Mouse (Mus musculus) heart, embryonic 13.5 days (tissue): ENCODE measurements at regions not wholly inside any gene's neighbourhood (a gene's known extent, or its start where the extent isn't known, plus 50 kb on each side); places are given as distances from the start of the nearest gene placed in this dataset.

Experiments
- ATAC-seq: fragments of 200-750 bp; cut with Nextera tagmentation; 2 replicates; pipeline ENCODE4 v1.8.0; 2017; ENCODE audit warnings: moderate TSS enrichment; ENCODE audit not compliant: insufficient number of reproducible peaks, low FRiP score, low TSS enrichment; ENCODE audit errors: extremely low read depth
- H3K27ac ChIP-seq: fragments of 300-500 bp; sonication (generic); replicated peaks from 2 replicates; pipeline ENCODE4 v1.5.1; 2015; ENCODE audit warnings: moderate library complexity, mild to moderate bottlenecking, inconsistent platforms
- H3K27me3 ChIP-seq: fragments of 300-500 bp; sonication (generic); replicated peaks from 2 replicates; pipeline ENCODE4 v1.6.1; 2015; ENCODE audit warnings: mild to moderate bottlenecking, inconsistent platforms
- H3K36me3 ChIP-seq: fragments of 300-500 bp; sonication (generic); 2 replicates; pipeline ENCODE4 v1.6.1; 2015; ENCODE audit warnings: mild to moderate bottlenecking, inconsistent platforms
- H3K4me1 ChIP-seq: fragments of 300-500 bp; sonication (generic); 2 replicates; pipeline ENCODE4 v1.6.1; 2015; ENCODE audit warnings: inconsistent platforms
- H3K4me2 ChIP-seq: fragments of 300-500 bp; sonication (generic); 2 replicates; pipeline ENCODE4 v1.6.1; 2015; ENCODE audit warnings: inconsistent platforms, mild to moderate bottlenecking, moderate library complexity
- H3K4me3 ChIP-seq: fragments of 300-500 bp; sonication (generic); 2 replicates; pipeline ENCODE4 v1.5.1; 2015; ENCODE audit warnings: moderate library complexity, mild to moderate bottlenecking, inconsistent platforms
- H3K9ac ChIP-seq: fragments of 300-500 bp; sonication (generic); 2 replicates; pipeline ENCODE4 v1.6.1; 2015; ENCODE audit warnings: inconsistent platforms, mild to moderate bottlenecking, moderate library complexity
- H3K9me3 ChIP-seq: fragments of 300-500 bp; sonication (generic); 2 replicates; pipeline ENCODE4 v1.6.1; 2016; ENCODE audit warnings: inconsistent platforms
- WGBS: fragments of 180-500 bp; shearing (Covaris S2); methylation state at CpG from one replicate; pipeline ENCODE4 v1.1.7; 2015; ENCODE audit warnings: mixed read lengths; 5-methylcytosine and 5-hydroxymethylcytosine counted together

DNA sequence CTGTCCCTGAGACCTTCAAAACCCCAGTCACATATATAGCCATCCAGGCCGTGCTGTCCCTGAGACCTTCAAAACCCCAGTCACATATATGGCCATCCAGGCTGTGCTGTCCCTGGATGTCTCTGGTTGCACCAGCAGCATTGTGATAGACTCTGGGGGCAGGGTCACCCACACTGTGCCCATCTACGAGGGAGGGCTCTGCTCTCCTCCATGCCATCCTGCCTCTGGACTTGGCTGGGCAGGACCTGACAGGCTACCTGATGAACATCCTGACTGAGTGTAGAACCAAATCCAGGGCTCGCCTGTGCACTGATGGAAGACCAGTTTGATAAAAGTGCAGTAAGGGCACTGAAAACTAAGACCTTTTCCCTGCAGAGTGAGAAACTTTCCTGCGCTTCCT is 63.1 kb upstream of the S1pr3 start:
- no peak overlapping the region for H3K4me2 ChIP-seq
- H3K9ac ChIP-seq, result no peak overlapping the region
- no peak overlapping the region for H3K4me3 ChIP-seq
- H3K4me1 ChIP-seq, result peaks cover 14% of the 10 kb centered on the region
- 0 out of 2 replicates have a peak, but pooled peaks cover 3% of the 10 kb centered on the region for H3K9me3 ChIP-seq
- 82% methylated on average over 4 of the region's 4 CpGs for WGBS
- H3K27me3 ChIP-seq, result no peaks in the 10 kb centered on the region
- no peak for ATAC-seq
- no peak overlapping the region for H3K27ac ChIP-seq
- H3K36me3 ChIP-seq, result no peaks in the 10 kb centered on the region

- Histone ChIP-seq H3K9me3 (0 out of 2 replicates have a peak, but pooled peaks cover 3% of the 10 kb centered on the region), H3K9ac (peak overlapping the region; percentile 37; the same call in 1 of the 2 replicates), H3K27me3 (no peaks in the 10 kb centered on the region), H3K4me1 (peaks cover 14% of the 10 kb centered on the region), H3K27ac (peak overlapping the region; percentile 53), H3K4me3 (no peak overlapping the region), H3K36me3 (no peaks in the 10 kb centered on the region), H3K4me2 (no peak overlapping the region)
- no peak for ATAC-seq
- 41% methylated on average over 8 of the region's 8 CpGs for WGBS
These were observed 62.4 kb upstream of the S1pr3 start for GRCm38 (mm10) chr13:51345839-51346550.

- Histone ChIP-seq H3K27me3 (no peaks in the 10 kb centered on the region), H3K4me1 (peaks cover 14% of the 10 kb centered on the region), H3K27ac (no peak overlapping the region), H3K9me3 (no peaks in the 10 kb centered on the region), H3K4me2 (no peak overlapping the region), H3K36me3 (no peaks in the 10 kb centered on the region), H3K9ac (no peak overlapping the region), H3K4me3 (no peak overlapping the region)
- WGBS, result 60% methylated on average over 4 of the region's 4 CpGs
- no peak for ATAC-seq
These were observed 59.7 kb upstream of the S1pr3 start for GRCm38 (mm10) chr13:51348707-51349106.

GRCm38 (mm10) chr13:51349818-51350551 is 58.5 kb upstream of the S1pr3 start:
- Histone ChIP-seq H3K27ac (no peak overlapping the region), H3K36me3 (no peaks in the 10 kb centered on the region), H3K9me3 (no peaks in the 10 kb centered on the region), H3K9ac (no peak overlapping the region), H3K27me3 (no peaks in the 10 kb centered on the region), H3K4me3 (no peak overlapping the region), H3K4me1 (peaks cover 14% of the 10 kb centered on the region), H3K4me2 (no peak overlapping the region)
- WGBS, result 71% methylated on average over 11 of the region's 11 CpGs
- ATAC-seq, result no peak

DNA sequence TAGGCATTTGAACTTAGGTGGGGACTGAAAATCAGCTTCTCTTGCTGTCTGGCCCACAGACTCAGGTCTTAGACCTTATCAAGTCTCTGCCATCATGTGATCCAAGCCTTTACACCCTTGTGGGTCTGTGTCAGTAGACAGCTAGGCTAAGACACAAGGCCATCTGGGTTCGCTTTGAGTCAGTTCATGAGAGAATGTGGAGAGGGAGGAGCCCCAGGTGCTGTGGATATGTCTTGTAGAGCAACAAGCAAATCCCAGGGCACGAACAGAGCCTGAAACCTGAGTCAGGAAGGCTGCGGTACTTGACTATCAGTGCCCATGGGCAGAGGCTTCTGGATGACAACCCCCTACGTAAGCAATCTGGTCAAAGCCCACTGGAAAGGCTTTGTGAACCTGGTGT is 55.6 kb upstream of the S1pr3 start:
- Histone ChIP-seq H3K4me2 (no peak overlapping the region), H3K36me3 (no peaks in the 10 kb centered on the region), H3K27me3 (peaks cover 3% of the 10 kb centered on the region; the same call in 1 of the 2 replicates), H3K4me3 (no peak overlapping the region), H3K4me1 (0 out of 2 replicates have a peak, but pooled peaks cover 4% of the 10 kb centered on the region), H3K9me3 (no peaks in the 10 kb centered on the region), H3K9ac (no peak overlapping the region), H3K27ac (no peak overlapping the region)
- 76% methylated on average over 4 of the region's 4 CpGs for WGBS
- ATAC-seq, result no peak

GRCm38 (mm10) chr13:51355507-51355906 is 52.9 kb upstream of the S1pr3 start:
- Histone ChIP-seq H3K9ac (no peak overlapping the region), H3K4me2 (no peak overlapping the region), H3K9me3 (no peaks in the 10 kb centered on the region), H3K4me3 (no peak overlapping the region), H3K36me3 (no peaks in the 10 kb centered on the region), H3K4me1 (no peaks in the 10 kb centered on the region; the same call in 1 of the 2 replicates), H3K27ac (no peak overlapping the region), H3K27me3 (peaks cover 3% of the 10 kb centered on the region; the same call in 1 of the 2 replicates)
- WGBS, result 77% methylated on average over 2 of the region's 2 CpGs
- no peak for ATAC-seq
